Mouse (Mus musculus): ENCODE measurements around the gene Ccdc87. TPM values are rescaled to one million over a fixed set of nuclear protein-coding genes. Genes with fewer than 3 reads are reported as not detected.

Gene Ccdc87
- polyA plus RNA-seq, 1 experiment from 2014 or later: not detected

DNA sequence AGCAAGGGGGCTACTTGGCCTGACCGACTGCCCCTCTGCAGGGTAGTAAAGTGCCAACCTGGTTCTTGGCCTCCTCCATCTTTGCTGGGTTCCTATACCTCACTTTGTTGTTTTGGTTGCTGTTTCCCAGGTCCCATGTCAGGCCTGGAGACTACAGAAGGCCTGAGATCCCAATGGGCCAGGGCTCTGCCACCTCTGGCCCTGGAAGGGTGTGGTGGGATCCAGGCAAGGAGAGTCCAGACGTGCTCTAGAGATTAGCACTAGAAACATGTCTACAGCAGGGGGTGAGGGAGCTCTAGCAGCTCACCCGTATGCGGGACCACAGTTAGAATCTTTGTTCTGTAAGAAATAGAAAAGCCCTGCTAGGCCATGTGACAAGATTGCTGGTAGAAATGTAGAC is 44.8 kb downstream of the Ccdc87 start:
- no peak overlapping the region for H3K4me3 ChIP-seq (ENCODE audit: low read depth, low read length)
- no peak overlapping the region for H3K4me2 ChIP-seq (ENCODE audit: low read depth, severe bottlenecking)
- DNase-seq (ENCODE audit: low spot score) (no peak), ATAC-seq (ENCODE audit: insufficient number of reproducible peaks, low FRiP score, low TSS enrichment, low read depth) (no peak)
- H3K27ac ChIP-seq (replicated peaks; ENCODE audit: low read depth, low read length): no peak overlapping the region
- no peaks in the 10 kb centered on the region for H3K36me3 ChIP-seq (ENCODE audit: control insufficient read depth, insufficient read depth, low read length)
- H3K27me3 ChIP-seq (ENCODE audit: control insufficient read depth, insufficient read depth, low read length): no peaks in the 10 kb centered on the region
- no peaks in the 10 kb centered on the region for H3K4me1 ChIP-seq (ENCODE audit: control insufficient read depth, insufficient read depth, low read length)
- no peak overlapping the region for H3K9ac ChIP-seq (ENCODE audit: low read length)
- 84% methylated on average over 4 of the region's 4 CpGs for WGBS
- no peaks in the 10 kb centered on the region for H3K9me3 ChIP-seq (ENCODE audit: control insufficient read depth, low read length)

DNA sequence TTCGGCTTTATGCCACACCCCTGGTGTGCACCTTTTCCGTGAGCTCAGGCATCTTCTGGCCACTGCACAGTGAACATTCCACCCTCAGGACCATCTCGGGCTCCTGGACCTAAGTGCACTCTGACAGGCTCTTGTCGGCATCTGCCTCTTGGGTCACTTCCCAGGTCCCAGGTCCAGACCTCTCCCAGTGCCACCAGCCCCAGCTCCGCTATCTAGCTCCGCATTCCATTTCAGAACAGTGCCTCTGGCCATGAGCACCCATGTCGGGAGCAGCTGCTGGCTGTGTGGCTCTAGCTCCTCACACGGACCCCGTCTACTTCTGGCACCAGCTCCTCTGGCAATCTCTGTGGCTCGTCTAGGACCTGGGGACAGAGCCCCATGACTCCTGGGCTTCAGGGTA is 50.6 kb downstream of the Ccdc87 start:
- WGBS: 81% methylated on average over 10 of the region's 10 CpGs
- no peaks in the 10 kb centered on the region for H3K4me1 ChIP-seq (ENCODE audit: control insufficient read depth, insufficient read depth, low read length)
- H3K4me3 ChIP-seq (ENCODE audit: low read depth, low read length): no peak overlapping the region
- H3K4me2 ChIP-seq (ENCODE audit: low read depth, severe bottlenecking): no peak overlapping the region
- no peak overlapping the region for H3K27ac ChIP-seq (replicated peaks; ENCODE audit: low read depth, low read length)
- no peak overlapping the region for H3K9ac ChIP-seq (ENCODE audit: low read length)
- ATAC-seq (ENCODE audit: insufficient number of reproducible peaks, low FRiP score, low TSS enrichment, low read depth) (no peak), DNase-seq (ENCODE audit: low spot score) (no peak)
- H3K36me3 ChIP-seq (ENCODE audit: control insufficient read depth, insufficient read depth, low read length): no peaks in the 10 kb centered on the region
- no peaks in the 10 kb centered on the region for H3K27me3 ChIP-seq (ENCODE audit: control insufficient read depth, insufficient read depth, low read length)
- no peaks in the 10 kb centered on the region for H3K9me3 ChIP-seq (ENCODE audit: control insufficient read depth, low read length)

DNA sequence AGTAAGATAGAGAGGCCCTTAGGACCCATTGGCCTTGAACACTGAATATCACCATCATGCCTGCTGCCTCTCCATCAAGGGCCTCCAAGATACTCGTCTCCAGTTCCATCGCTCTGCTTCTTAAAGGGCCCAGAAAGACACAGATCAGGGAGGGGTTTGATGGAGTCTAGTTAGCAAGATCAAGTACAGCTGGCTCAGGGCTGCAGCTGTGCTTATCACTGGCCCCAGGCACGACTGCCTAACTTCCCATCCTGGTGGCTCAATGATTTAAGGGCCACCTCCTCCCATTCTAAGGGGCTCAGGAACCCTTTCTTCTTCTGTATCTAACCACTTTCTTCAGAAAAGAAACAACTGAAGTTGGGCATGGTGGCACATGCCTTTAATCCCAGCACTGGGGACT is 52.6 kb downstream of the Ccdc87 start:
- H3K9ac ChIP-seq (ENCODE audit: low read length): no peak overlapping the region

More for the DNA sequence above, 52.6 kb downstream of the Ccdc87 start:
- H3K4me3 ChIP-seq (ENCODE audit: low read depth, low read length): no peak overlapping the region
- H3K9me3 ChIP-seq (ENCODE audit: control insufficient read depth, low read length): no peaks in the 10 kb centered on the region
- no peak for DNase-seq (ENCODE audit: low spot score)
- H3K36me3 ChIP-seq (ENCODE audit: control insufficient read depth, insufficient read depth, low read length): no peaks in the 10 kb centered on the region
- no peaks in the 10 kb centered on the region for H3K27me3 ChIP-seq (ENCODE audit: control insufficient read depth, insufficient read depth, low read length)
- WGBS: 75% methylated on average over 3 of the region's 3 CpGs
- H3K27ac ChIP-seq (replicated peaks; ENCODE audit: low read depth, low read length): no peak overlapping the region
- no peak for ATAC-seq (ENCODE audit: insufficient number of reproducible peaks, low FRiP score, low TSS enrichment, low read depth)
- H3K4me2 ChIP-seq (ENCODE audit: low read depth, severe bottlenecking): no peak overlapping the region
- H3K4me1 ChIP-seq (ENCODE audit: control insufficient read depth, insufficient read depth, low read length): no peaks in the 10 kb centered on the region

Other genes with a start within 250 kb of the Ccdc87 start
- 8.9 and 9.1 TPM in 2 replicates for gene Lrfn4, start 223.7 kb upstream of the Ccdc87 start, polyA plus RNA-seq (2014; fragmentation: Nextera tagmentation; extraction: Ambion mirVana)
- gene Rce1, start 213.7 kb upstream of the Ccdc87 start, polyA plus RNA-seq (2014; fragmentation: Nextera tagmentation; extraction: Ambion mirVana): 68.5 and 75.2 TPM in 2 replicates
- 2.9 and 5.0 TPM in 2 replicates for gene Gm960, start 140.7 kb upstream of the Ccdc87 start, polyA plus RNA-seq (2014; fragmentation: Nextera tagmentation; extraction: Ambion mirVana)
- gene Sptbn2, start 128.2 kb upstream of the Ccdc87 start, polyA plus RNA-seq (2014; fragmentation: Nextera tagmentation; extraction: Ambion mirVana): 2.1 and 2.5 TPM in 2 replicates
- 107 TPM in 2 replicates for gene Rbm4b, start 82.9 kb upstream of the Ccdc87 start, polyA plus RNA-seq (2014; fragmentation: Nextera tagmentation; extraction: Ambion mirVana)
- 105 and 109 TPM in 2 replicates for gene Rbm4, start 45.5 kb upstream of the Ccdc87 start, polyA plus RNA-seq (2014; fragmentation: Nextera tagmentation; extraction: Ambion mirVana)
- 27.6 and 31.8 TPM in 2 replicates for gene Gm21992, start 27.8 kb upstream of the Ccdc87 start, polyA plus RNA-seq (2014; fragmentation: Nextera tagmentation; extraction: Ambion mirVana)
- 119 and 122 TPM in 2 replicates for gene Rbm14, start 27.7 kb upstream of the Ccdc87 start, polyA plus RNA-seq (2014; fragmentation: Nextera tagmentation; extraction: Ambion mirVana)
- 46.8 and 48.0 TPM in 2 replicates for gene Ccs, start within 50 bp of the Ccdc87 start, polyA plus RNA-seq (2014; fragmentation: Nextera tagmentation; extraction: Ambion mirVana)
- 17.7 and 20.2 TPM in 2 replicates for gene Ctsf, start 15.8 kb downstream of the Ccdc87 start, polyA plus RNA-seq (2014; fragmentation: Nextera tagmentation; extraction: Ambion mirVana)
- 5.1 and 5.2 TPM in 2 replicates for gene Actn3, start 38.5 kb downstream of the Ccdc87 start, polyA plus RNA-seq (2014; fragmentation: Nextera tagmentation; extraction: Ambion mirVana)
- 6.4 and 6.5 TPM in 2 replicates for gene Zdhhc24, start 39.3 kb downstream of the Ccdc87 start, polyA plus RNA-seq (2014; fragmentation: Nextera tagmentation; extraction: Ambion mirVana)
- 4.3 and 4.9 TPM in 2 replicates for gene Bbs1, start 67.3 kb downstream of the Ccdc87 start, polyA plus RNA-seq (2014; fragmentation: Nextera tagmentation; extraction: Ambion mirVana)
- gene Dpp3, start 88.9 kb downstream of the Ccdc87 start, polyA plus RNA-seq (2014; fragmentation: Nextera tagmentation; extraction: Ambion mirVana): 143 and 147 TPM in 2 replicates
- gene Peli3, start 103.8 kb downstream of the Ccdc87 start, polyA plus RNA-seq (2014; fragmentation: Nextera tagmentation; extraction: Ambion mirVana): 1.6 and 1.9 TPM in 2 replicates
- 170 and 182 TPM in 2 replicates for gene Mrpl11, start 122.8 kb downstream of the Ccdc87 start, polyA plus RNA-seq (2014; fragmentation: Nextera tagmentation; extraction: Ambion mirVana)
- gene Npas4, start 150.9 kb downstream of the Ccdc87 start, polyA plus RNA-seq (2014; fragmentation: Nextera tagmentation; extraction: Ambion mirVana): not detected in 2 replicates
- 5.0 and 6.0 TPM in 2 replicates for gene Slc29a2, start 184.5 kb downstream of the Ccdc87 start, polyA plus RNA-seq (2014; fragmentation: Nextera tagmentation; extraction: Ambion mirVana)
- gene B4gat1, start 199.5 kb downstream of the Ccdc87 start, polyA plus RNA-seq (2014; fragmentation: Nextera tagmentation; extraction: Ambion mirVana): 36.6 and 37.8 TPM in 2 replicates
- gene AC124502.3, start 199.5 kb downstream of the Ccdc87 start, polyA plus RNA-seq (2014; fragmentation: Nextera tagmentation; extraction: Ambion mirVana): 1.7 and 2.0 TPM in 2 replicates
- 52.6 and 61.2 TPM in 2 replicates for gene Brms1, start 202.0 kb downstream of the Ccdc87 start, polyA plus RNA-seq (2014; fragmentation: Nextera tagmentation; extraction: Ambion mirVana)
- 1.3 and 1.6 TPM in 2 replicates for gene Rin1, start 211.1 kb downstream of the Ccdc87 start, polyA plus RNA-seq (2014; fragmentation: Nextera tagmentation; extraction: Ambion mirVana)
- 41.1 and 45.6 TPM in 2 replicates for gene Cd248, start 228.7 kb downstream of the Ccdc87 start, polyA plus RNA-seq (2014; fragmentation: Nextera tagmentation; extraction: Ambion mirVana)
- gene Tmem151a, start 246.2 kb downstream of the Ccdc87 start, polyA plus RNA-seq (2014; fragmentation: Nextera tagmentation; extraction: Ambion mirVana): 1.1 and 2.2 TPM in 2 replicates
- 68.5 and 71.2 TPM in 2 replicates for gene Yif1a, start 249.2 kb downstream of the Ccdc87 start, polyA plus RNA-seq (2014; fragmentation: Nextera tagmentation; extraction: Ambion mirVana)